Mouse (Mus musculus) neural tube, embryonic 12.5 days (tissue): ENCODE measurements around the gene Kirrel2. TPM values are rescaled to one million over a fixed set of nuclear protein-coding genes. Genes with fewer than 3 reads are reported as not detected.

Experiments
- ATAC-seq: fragments of 200-750 bp; cut with Nextera tagmentation; 2 replicates; pipeline ENCODE4 v1.8.0; 2017; ENCODE audit warnings: low read depth, mild to moderate bottlenecking, moderate TSS enrichment, moderate library complexity; ENCODE audit not compliant: low FRiP score
- H3K27ac ChIP-seq: fragments of 300-500 bp; sonication (generic); 2 replicates; pipeline ENCODE4 v1.5.1; 2016
- H3K27me3 ChIP-seq: fragments of 300-500 bp; sonication (generic); replicated peaks from 2 replicates; pipeline ENCODE4 v1.6.1; 2016; ENCODE audit warnings: mild to moderate bottlenecking
- H3K36me3 ChIP-seq: fragments of 300-500 bp; sonication (generic); 2 replicates; pipeline ENCODE4 v1.6.1; 2016; ENCODE audit warnings: mild to moderate bottlenecking
- H3K4me1 ChIP-seq: fragments of 300-500 bp; sonication (generic); 2 replicates; pipeline ENCODE4 v1.6.1; 2016
- H3K4me2 ChIP-seq: fragments of 300-500 bp; sonication (generic); replicated peaks from 2 replicates; pipeline ENCODE4 v1.6.1; 2016; ENCODE audit warnings: mild to moderate bottlenecking
- H3K4me3 ChIP-seq: fragments of 300-500 bp; sonication (generic); 2 replicates; pipeline ENCODE4 v1.5.1; 2016
- H3K9ac ChIP-seq: fragments of 300-500 bp; sonication (generic); 2 replicates; pipeline ENCODE4 v1.6.1; 2016; ENCODE audit warnings: mild to moderate bottlenecking
- H3K9me3 ChIP-seq: fragments of 300-500 bp; sonication (generic); 2 replicates; pipeline ENCODE4 v1.6.1; 2016; ENCODE audit warnings: mild to moderate bottlenecking
- WGBS: fragments of 180-500 bp; shearing (Covaris S2); methylation state at CpG from one replicate; pipeline ENCODE4 v1.1.7; 2016; 5-methylcytosine and 5-hydroxymethylcytosine counted together
- polyA plus RNA-seq: library from polyadenylated mRNA; unstranded; fragments of >200 nt; fragmentation: Nextera tagmentation; extraction: Ambion mirVana; gene quantifications from 2 replicates; pipeline ENCODE4 v1.2.1, GENCODE M21; 2016

Gene Kirrel2
- polyA plus RNA-seq, 1 experiment from 2014 or later: 13.5 TPM

DNA sequence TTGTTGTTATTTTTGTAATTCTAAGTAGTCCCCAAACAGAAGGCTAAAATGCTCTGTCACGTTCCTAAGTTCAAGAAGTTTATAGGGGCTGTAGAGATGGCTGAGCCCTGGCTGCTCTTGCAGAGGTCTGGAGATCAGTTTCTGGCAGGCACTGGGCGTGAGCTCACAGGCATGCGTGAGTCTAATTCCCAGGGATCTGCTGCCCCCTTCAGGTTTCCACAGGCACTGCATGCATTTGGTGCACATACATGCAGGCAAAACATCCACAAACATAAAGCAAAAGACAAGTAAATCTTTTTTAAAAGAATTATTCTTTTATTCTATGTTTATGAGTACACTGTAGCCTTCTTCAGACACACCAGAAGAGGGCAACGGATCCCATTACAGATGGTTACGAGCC, 14.9 kb upstream of the Kirrel2 start:
- ATAC-seq: no peak
- peaks cover 13% of the 10 kb centered on the region for H3K27me3 ChIP-seq
- H3K27ac ChIP-seq: no peak overlapping the region

GRCm38 (mm10) chr7:30464816-30465300, 7.4 kb upstream of the Kirrel2 start:
- ATAC-seq: no peak
- Histone ChIP-seq H3K27ac (no peak overlapping the region), H3K27me3 (peaks cover 82% of the 10 kb centered on the region), H3K9ac (no peak overlapping the region), H3K9me3 (no peaks in the 10 kb centered on the region), H3K4me2 (no peak overlapping the region), H3K36me3 (no peaks in the 10 kb centered on the region), H3K4me1 (peaks cover 4% of the 10 kb centered on the region), H3K4me3 (no peak overlapping the region)
- WGBS: 18% methylated on average over 6 of the region's 6 CpGs

More for the DNA sequence above, 14.9 kb upstream of the Kirrel2 start:
- H3K9me3 ChIP-seq: peaks cover 6% of the 10 kb centered on the region; the same call in 1 of the 2 replicates
- H3K4me3 ChIP-seq: no peak overlapping the region
- H3K36me3 ChIP-seq: no peaks in the 10 kb centered on the region
- 47% methylated on average over 5 of the region's 5 CpGs for WGBS
- H3K4me2 ChIP-seq: no peak overlapping the region
- H3K4me1 ChIP-seq: peaks cover 2% of the 10 kb centered on the region; the same call in 1 of the 2 replicates
- no peak overlapping the region for H3K9ac ChIP-seq

GRCm38 (mm10) chr7:30463996-30464395, 6.5 kb upstream of the Kirrel2 start:
- H3K9ac ChIP-seq: no peak overlapping the region
- no peak for ATAC-seq
- H3K27ac ChIP-seq: no peak overlapping the region
- no peak overlapping the region for H3K4me3 ChIP-seq
- peaks cover 91% of the 10 kb centered on the region for H3K27me3 ChIP-seq
- H3K4me1 ChIP-seq: peaks cover 4% of the 10 kb centered on the region
- H3K36me3 ChIP-seq: no peaks in the 10 kb centered on the region
- WGBS: 24% methylated on average over 4 of the region's 4 CpGs
- no peak overlapping the region for H3K4me2 ChIP-seq
- no peaks in the 10 kb centered on the region for H3K9me3 ChIP-seq

- H3K36me3 ChIP-seq: no peaks in the 10 kb centered on the region
- WGBS: 21% methylated on average over 7 of the region's 7 CpGs
- H3K9ac ChIP-seq: no peak overlapping the region
- no peaks in the 10 kb centered on the region for H3K9me3 ChIP-seq
- ATAC-seq: no peak
- H3K27ac ChIP-seq: no peak overlapping the region
- H3K4me1 ChIP-seq: peaks cover 7% of the 10 kb centered on the region
- H3K4me2 ChIP-seq: no peak overlapping the region
- no peak overlapping the region for H3K4me3 ChIP-seq
- peaks cover 94% of the 10 kb centered on the region for H3K27me3 ChIP-seq
Observed at GRCm38 (mm10) chr7:30463568-30463967, 6.1 kb upstream of the Kirrel2 start.

GRCm38 (mm10) chr7:30459484-30459883, 2.0 kb upstream of the Kirrel2 start:
- Histone ChIP-seq H3K27me3 (peaks cover 93% of the 10 kb centered on the region), H3K36me3 (no peaks in the 10 kb centered on the region), H3K4me2 (0 out of 2 replicates have a peak overlapping the region, but pooled peaks have one; percentile 7), H3K27ac (no peak overlapping the region), H3K9ac (no peak overlapping the region), H3K9me3 (no peaks in the 10 kb centered on the region), H3K4me3 (no peak overlapping the region), H3K4me1 (peaks cover 26% of the 10 kb centered on the region)
- ATAC-seq: no peak
- 27% methylated on average over 6 of the region's 6 CpGs for WGBS

DNA sequence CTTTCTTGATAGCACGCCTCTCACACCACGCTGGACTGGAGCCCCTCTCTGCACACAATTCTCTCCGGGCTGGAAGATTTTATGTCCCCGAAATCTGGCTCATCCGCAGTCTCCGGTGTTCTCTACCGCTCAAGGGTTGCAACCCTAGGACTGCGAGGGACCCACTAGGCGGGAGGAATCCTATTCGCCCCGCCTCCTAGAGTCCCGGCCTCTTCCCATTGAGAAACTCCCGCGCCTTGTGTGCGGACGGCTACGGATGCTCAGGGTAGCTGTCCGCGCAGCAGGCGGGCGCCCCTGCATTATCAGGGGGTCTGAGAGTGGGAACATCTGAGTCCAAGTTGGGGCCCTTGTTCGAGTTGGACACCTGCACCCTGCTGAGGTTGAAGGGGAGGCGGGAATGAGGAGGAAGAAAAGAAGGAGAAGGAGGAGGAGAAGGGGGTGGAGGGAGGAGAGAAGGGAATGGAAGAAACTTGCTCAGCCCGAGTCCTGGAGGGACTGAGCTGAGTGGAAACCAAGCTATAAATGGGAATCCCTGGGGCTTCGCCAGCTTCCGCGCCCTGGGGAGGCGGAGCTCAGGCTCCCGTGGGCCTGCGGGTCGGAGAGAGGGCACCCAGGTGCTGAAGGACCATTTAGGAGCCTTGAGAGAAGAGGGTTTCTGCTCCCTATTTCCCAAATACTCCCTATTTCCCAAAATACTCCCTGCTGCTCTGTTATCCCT, 420 bp downstream of the Kirrel2 start:
- H3K9ac ChIP-seq: peak overlapping the region; percentile 22; the same call in 1 of the 2 replicates
- WGBS: under 1% methylated on average over 31 of the region's 31 CpGs
- peak; percentile 56 for ATAC-seq
- H3K36me3 ChIP-seq: no peaks in the 10 kb centered on the region
- H3K27me3 ChIP-seq: peaks cover 92% of the 10 kb centered on the region
- H3K9me3 ChIP-seq: no peaks in the 10 kb centered on the region
- H3K27ac ChIP-seq: no peak overlapping the region
- peak overlapping the region; percentile 65 for H3K4me2 ChIP-seq
- H3K4me3 ChIP-seq: peak overlapping the region; percentile 30
- H3K4me1 ChIP-seq: peaks cover 37% of the 10 kb centered on the region

DNA sequence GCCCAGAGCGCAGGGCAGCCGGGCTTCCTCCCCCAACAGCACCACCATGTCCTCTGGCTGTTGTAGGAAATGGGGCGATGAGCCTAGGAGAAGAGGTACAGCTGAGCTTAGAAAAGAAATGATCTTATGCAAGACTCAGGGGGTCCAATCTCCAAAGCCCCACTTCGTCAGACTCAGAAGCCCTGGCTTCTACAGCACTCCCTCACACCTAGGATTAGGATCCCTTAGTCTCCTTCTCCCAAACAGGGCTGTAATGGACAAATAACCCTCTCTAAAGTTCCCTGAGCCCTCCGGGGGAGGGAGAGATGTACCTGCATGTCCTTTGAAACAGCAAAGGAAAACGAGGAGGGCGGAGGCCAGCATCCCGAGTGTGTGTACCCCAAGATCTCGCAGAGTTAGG, 1.0 kb downstream of the Kirrel2 start:
- H3K9ac ChIP-seq: no peak overlapping the region
- ATAC-seq: no peak
- no peak overlapping the region for H3K27ac ChIP-seq
- H3K4me1 ChIP-seq: peaks cover 37% of the 10 kb centered on the region
- 1% methylated on average over 9 of the region's 9 CpGs for WGBS
- no peaks in the 10 kb centered on the region for H3K9me3 ChIP-seq
- peak overlapping the region; percentile 65 for H3K4me2 ChIP-seq
- H3K4me3 ChIP-seq: peak overlapping the region; percentile 30
- no peaks in the 10 kb centered on the region for H3K36me3 ChIP-seq
- peaks cover 89% of the 10 kb centered on the region for H3K27me3 ChIP-seq

GRCm38 (mm10) chr7:30454259-30454658, 3.2 kb downstream of the Kirrel2 start:
- H3K4me2 ChIP-seq: peak overlapping the region; percentile 31
- H3K27me3 ChIP-seq: peaks cover 67% of the 10 kb centered on the region
- H3K27ac ChIP-seq: no peak overlapping the region
- peaks cover 37% of the 10 kb centered on the region for H3K4me1 ChIP-seq
- ATAC-seq: no peak
- H3K9ac ChIP-seq: no peak overlapping the region
- H3K9me3 ChIP-seq: no peaks in the 10 kb centered on the region
- no peaks in the 10 kb centered on the region for H3K36me3 ChIP-seq
- WGBS: 11% methylated on average over 6 of the region's 6 CpGs
- 0 out of 2 replicates have a peak overlapping the region, but pooled peaks have one; percentile 9 for H3K4me3 ChIP-seq

GRCm38 (mm10) chr7:30453766-30454165, 3.7 kb downstream of the Kirrel2 start:
- no peak for ATAC-seq
- Histone ChIP-seq H3K9ac (no peak overlapping the region), H3K9me3 (no peaks in the 10 kb centered on the region), H3K4me3 (0 out of 2 replicates have a peak overlapping the region, but pooled peaks have one; percentile 2), H3K36me3 (no peaks in the 10 kb centered on the region), H3K27ac (no peak overlapping the region), H3K27me3 (peaks cover 63% of the 10 kb centered on the region), H3K4me2 (peak overlapping the region; percentile 31), H3K4me1 (peaks cover 36% of the 10 kb centered on the region)
- WGBS: 3% methylated on average over 25 of the region's 25 CpGs

- Histone ChIP-seq H3K27ac (no peak overlapping the region), H3K9ac (no peak overlapping the region), H3K4me2 (peak overlapping the region; percentile 31), H3K27me3 (peaks cover 58% of the 10 kb centered on the region), H3K9me3 (no peaks in the 10 kb centered on the region), H3K4me3 (no peak overlapping the region), H3K36me3 (no peaks in the 10 kb centered on the region), H3K4me1 (peaks cover 32% of the 10 kb centered on the region)
- no peak for ATAC-seq
- WGBS: 16% methylated on average over 25 of the region's 25 CpGs
Observed at GRCm38 (mm10) chr7:30453327-30453726, 4.2 kb downstream of the Kirrel2 start.

DNA sequence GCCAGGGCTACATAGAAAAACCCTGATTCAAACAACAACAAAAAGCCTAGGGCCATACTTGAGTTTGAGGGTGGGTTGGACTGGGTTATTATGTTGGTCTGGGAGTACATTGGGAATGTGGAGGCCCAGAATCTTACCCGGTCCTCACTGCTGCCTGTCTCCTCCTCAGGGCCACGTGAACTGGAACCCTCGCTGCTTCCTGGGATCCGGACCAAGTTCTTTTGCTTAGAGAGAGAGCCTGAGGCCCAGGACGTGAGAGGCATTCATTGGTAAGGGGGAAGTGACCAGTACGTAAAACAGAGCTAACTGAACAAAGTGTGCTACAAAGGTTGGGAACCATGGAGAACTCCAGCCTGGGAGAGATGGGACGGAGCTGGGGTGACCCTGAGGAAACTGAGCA, 7.2 kb downstream of the Kirrel2 start:
- Histone ChIP-seq H3K4me3 (no peak overlapping the region), H3K27me3 (peaks cover 27% of the 10 kb centered on the region), H3K27ac (no peak overlapping the region), H3K9ac (no peak overlapping the region), H3K9me3 (no peaks in the 10 kb centered on the region), H3K36me3 (no peaks in the 10 kb centered on the region), H3K4me1 (peaks cover 16% of the 10 kb centered on the region; the same call in 1 of the 2 replicates), H3K4me2 (no peak overlapping the region)
- ATAC-seq: no peak
- WGBS: 83% methylated on average over 7 of the region's 7 CpGs

GRCm38 (mm10) chr7:30444971-30445751, 12.3 kb downstream of the Kirrel2 start, which contains the start of gene Aplp1:
Gene Aplp1, minus strand, starts transcription at chr7:30445535.
- peak within 1 kb of the TSS; percentile 96 for H3K9ac ChIP-seq
- H3K36me3 ChIP-seq: peaks cover 22% of the 10 kb centered on the region
- H3K4me3 ChIP-seq: peak within 1 kb of the TSS; percentile 85
- peak within 1 kb of the TSS; percentile 87 for H3K27ac ChIP-seq
- peak within 1 kb of the TSS; percentile 84 for H3K4me2 ChIP-seq
- peaks cover 24% of the 10 kb centered on the region for H3K4me1 ChIP-seq
- H3K9me3 ChIP-seq: no peaks in the 10 kb centered on the region
- H3K27me3 ChIP-seq: 0 out of 2 replicates have a peak, but pooled peaks cover 4% of the 10 kb centered on the region
- WGBS: under 1% methylated on average over 72 of the region's 72 CpGs
- ATAC-seq: peak; percentile 84
